Mouse (Mus musculus) liver, embryonic 16.5 days (tissue): ENCODE measurements around the gene Trappc3. TPM values are rescaled to one million over a fixed set of nuclear protein-coding genes. Genes with fewer than 3 reads are reported as not detected.

Experiments
- ATAC-seq: fragments of 200-750 bp; cut with Nextera tagmentation; 2 replicates; pipeline ENCODE4 v1.8.0; 2017; ENCODE audit warnings: low read depth, mild to moderate bottlenecking, moderate number of reproducible peaks, moderate library complexity
- H3K27ac ChIP-seq: fragments of 300-500 bp; sonication (generic); 2 replicates; pipeline ENCODE4 v1.5.1; 2014; ENCODE audit warnings: mild to moderate bottlenecking, low read length
- H3K27me3 ChIP-seq: fragments of 300-500 bp; sonication (generic); 2 replicates; pipeline ENCODE4 v1.6.1; 2014; ENCODE audit warnings: low read depth, low read length, mixed read lengths; ENCODE audit not compliant: control insufficient read depth, insufficient read depth
- H3K36me3 ChIP-seq: fragments of 300-500 bp; sonication (generic); 2 replicates; pipeline ENCODE4 v1.6.1; 2014; ENCODE audit warnings: mild to moderate bottlenecking; ENCODE audit not compliant: control insufficient read depth, insufficient read depth
- H3K4me1 ChIP-seq: fragments of 300-500 bp; sonication (generic); 2 replicates; pipeline ENCODE4 v1.6.1; 2014; ENCODE audit warnings: low read depth, low read length, mixed read lengths; ENCODE audit not compliant: control insufficient read depth
- H3K4me2 ChIP-seq: fragments of 300-500 bp; sonication (generic); 2 replicates; pipeline ENCODE4 v1.6.1; 2014; ENCODE audit warnings: low read depth, low read length, mixed read lengths
- H3K4me3 ChIP-seq: fragments of 300-500 bp; sonication (generic); 2 replicates; pipeline ENCODE4 v1.5.1; 2014; ENCODE audit warnings: low read depth, mild to moderate bottlenecking, low read length
- H3K9ac ChIP-seq: fragments of 300-500 bp; sonication (generic); 2 replicates; pipeline ENCODE4 v1.6.1; 2014; ENCODE audit warnings: low read depth, low read length
- H3K9me3 ChIP-seq: fragments of 300-500 bp; sonication (generic); replicated peaks from 2 replicates; pipeline ENCODE4 v1.6.1; 2016; ENCODE audit warnings: low read length; ENCODE audit not compliant: control insufficient read depth
- WGBS: fragments of 180-500 bp; shearing (Covaris S2); extraction: QIAGEN DNeasy Blood & Tissue Kit; methylation state at CpG from one replicate; pipeline ENCODE4 v1.1.7; 2014; ENCODE audit not compliant: insufficient replicate concordance; 5-methylcytosine and 5-hydroxymethylcytosine counted together
- polyA plus RNA-seq: library from polyadenylated mRNA; unstranded; fragments of >200 nt; fragmentation: Nextera tagmentation; extraction: Ambion mirVana; gene quantifications from 2 replicates; pipeline ENCODE4 v1.2.1, GENCODE M21; 2015

The Trappc3 gene
- polyA plus RNA-seq, 1 experiment from 2014 or later = 29.3 TPM

- H3K4me2 ChIP-seq = peak overlapping the region; percentile 99
- peak overlapping the region; percentile 81 for H3K4me3 ChIP-seq
- ATAC-seq = no peak
- no peaks in the 10 kb centered on the region for H3K36me3 ChIP-seq
- peaks cover 42% of the 10 kb centered on the region for H3K27me3 ChIP-seq
- WGBS = 1% methylated on average over 48 of the region's 50 CpGs
- peaks cover 47% of the 10 kb centered on the region for H3K4me1 ChIP-seq
- H3K9ac ChIP-seq = peak overlapping the region; percentile 88
- peak overlapping the region; percentile 78 for H3K27ac ChIP-seq
- no peaks in the 10 kb centered on the region for H3K9me3 ChIP-seq
These were observed 6.8 kb upstream of the Trappc3 start for GRCm38 (mm10) chr4:126255113-126256001.

GRCm38 (mm10) chr4:126256131-126256791, 5.9 kb upstream of the Trappc3 start, which contains the start of gene Map7d1:
Gene Map7d1, minus strand, starts transcription at chr4:126256343.
- WGBS = under 1% methylated on average over 59 of the region's 59 CpGs
- Histone ChIP-seq H3K9me3 (no peaks in the 10 kb centered on the region), H3K9ac (peak within 1 kb of the TSS; percentile 88), H3K4me1 (peaks cover 56% of the 10 kb centered on the region), H3K36me3 (no peaks in the 10 kb centered on the region), H3K27ac (peak within 1 kb of the TSS; percentile 78), H3K27me3 (peaks cover 42% of the 10 kb centered on the region), H3K4me2 (peak within 1 kb of the TSS; percentile 99), H3K4me3 (peak within 1 kb of the TSS; percentile 81)
- peak; percentile 80 for ATAC-seq

- Histone ChIP-seq H3K4me3 (peak overlapping the region; percentile 81), H3K9ac (peak overlapping the region; percentile 88), H3K9me3 (no peaks in the 10 kb centered on the region), H3K27ac (peak overlapping the region; percentile 78), H3K4me2 (peak overlapping the region; percentile 99), H3K27me3 (peaks cover 42% of the 10 kb centered on the region), H3K36me3 (no peaks in the 10 kb centered on the region), H3K4me1 (peaks cover 60% of the 10 kb centered on the region)
- peak; percentile 47 for ATAC-seq
- WGBS = 13% methylated on average over 26 of the region's 26 CpGs
These were observed 4.9 kb upstream of the Trappc3 start for GRCm38 (mm10) chr4:126256967-126257881.

- Histone ChIP-seq H3K27ac (peak overlapping the region; percentile 75), H3K36me3 (no peaks in the 10 kb centered on the region), H3K4me3 (no peak overlapping the region), H3K9me3 (no peaks in the 10 kb centered on the region), H3K4me2 (no peak overlapping the region), H3K9ac (no peak overlapping the region), H3K4me1 (peaks cover 66% of the 10 kb centered on the region), H3K27me3 (peaks cover 42% of the 10 kb centered on the region)
- ATAC-seq = no peak
- 16% methylated on average over 3 of the region's 3 CpGs for WGBS
These were observed 3.1 kb upstream of the Trappc3 start for GRCm38 (mm10) chr4:126259063-126259462.

- peaks cover 42% of the 10 kb centered on the region for H3K27me3 ChIP-seq
- no peak overlapping the region for H3K9ac ChIP-seq
- no peak for ATAC-seq
- H3K4me1 ChIP-seq = peaks cover 61% of the 10 kb centered on the region
- no peak overlapping the region for H3K4me3 ChIP-seq
- H3K4me2 ChIP-seq = peak overlapping the region; percentile 65
- peak overlapping the region; percentile 75 for H3K27ac ChIP-seq
- no peaks in the 10 kb centered on the region for H3K9me3 ChIP-seq
- no peaks in the 10 kb centered on the region for H3K36me3 ChIP-seq
- 0% methylated on average over 15 of the region's 15 CpGs for WGBS
These were observed 2.5 kb upstream of the Trappc3 start for GRCm38 (mm10) chr4:126259523-126260160.

DNA sequence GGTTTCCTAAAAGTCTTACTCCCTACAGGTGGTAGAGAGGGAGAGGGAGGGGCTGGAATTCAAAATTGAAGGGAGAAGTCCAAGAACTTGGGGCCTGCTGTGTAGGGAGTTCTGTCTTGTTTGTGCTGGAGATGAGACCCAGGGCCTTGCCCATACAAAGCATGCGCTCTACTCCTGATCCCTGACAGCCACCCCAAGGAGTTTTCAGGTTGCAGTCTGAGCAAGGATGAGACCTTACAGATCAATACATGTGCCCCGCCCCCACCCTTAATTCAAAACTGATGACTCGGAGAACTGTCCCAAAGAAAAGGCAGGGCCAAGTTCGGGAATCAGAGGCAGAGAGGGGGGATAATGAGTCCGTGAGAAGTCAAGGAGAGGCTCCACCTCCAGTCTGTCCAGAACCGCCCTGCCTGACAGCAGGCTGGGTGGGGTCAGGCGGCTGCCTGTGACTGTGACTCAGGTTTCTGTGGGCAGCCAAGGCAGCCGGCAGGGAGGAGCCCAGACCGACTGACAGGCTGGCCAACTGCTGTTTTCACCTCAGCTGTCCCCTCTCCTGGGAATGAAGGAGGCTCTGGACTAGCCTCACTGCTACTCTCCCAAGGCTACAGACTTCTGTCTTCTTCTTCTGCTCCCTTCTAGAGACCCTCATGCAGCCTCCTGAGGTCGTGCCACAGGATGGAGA, 1.5 kb upstream of the Trappc3 start:
- Histone ChIP-seq H3K36me3 (no peaks in the 10 kb centered on the region), H3K9ac (peak overlapping the region; percentile 46), H3K4me3 (peak overlapping the region; percentile 35), H3K27ac (peak overlapping the region; percentile 79), H3K27me3 (peaks cover 36% of the 10 kb centered on the region), H3K4me2 (peak overlapping the region; percentile 65), H3K4me1 (peaks cover 55% of the 10 kb centered on the region), H3K9me3 (no peaks in the 10 kb centered on the region)
- peak; percentile 74 for ATAC-seq
- WGBS = 5% methylated on average over 10 of the region's 10 CpGs

DNA sequence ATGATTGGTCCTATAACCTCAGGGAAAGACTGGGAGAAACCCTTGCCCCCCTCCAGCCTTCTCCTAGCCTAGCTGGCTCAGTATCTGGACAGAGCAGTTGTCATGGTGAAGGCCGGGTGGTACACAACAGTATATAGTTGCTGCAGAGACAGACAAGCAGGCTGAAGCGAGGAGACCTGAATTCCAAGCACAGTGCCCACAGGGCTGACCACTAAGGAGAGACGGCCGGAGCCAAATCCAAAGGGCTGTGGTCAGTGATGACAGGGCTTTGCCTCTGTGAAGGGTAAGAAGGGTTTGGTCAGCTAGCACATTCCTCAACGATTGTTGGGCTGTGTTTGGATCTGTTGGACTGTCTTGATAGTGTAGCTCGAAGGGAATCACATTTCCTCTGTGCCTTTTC, 859 bp upstream of the Trappc3 start:
- no peak for ATAC-seq
- 52% methylated on average over 6 of the region's 6 CpGs for WGBS
- Histone ChIP-seq H3K27ac (peak overlapping the region; percentile 79), H3K27me3 (peaks cover 30% of the 10 kb centered on the region), H3K36me3 (no peaks in the 10 kb centered on the region), H3K9me3 (no peaks in the 10 kb centered on the region), H3K4me1 (peaks cover 55% of the 10 kb centered on the region), H3K4me3 (no peak overlapping the region; the same call in 1 of the 2 replicates), H3K9ac (peak overlapping the region; percentile 46), H3K4me2 (peak overlapping the region; percentile 65)

GRCm38 (mm10) chr4:126261675-126262074, 450 bp upstream of the Trappc3 start:
- peak overlapping the region; percentile 91; the same call in 1 of the 2 replicates for H3K4me2 ChIP-seq
- no peak for ATAC-seq
- H3K36me3 ChIP-seq = no peaks in the 10 kb centered on the region
- 44% methylated on average over 7 of the region's 7 CpGs for WGBS
- peaks cover 30% of the 10 kb centered on the region for H3K27me3 ChIP-seq
- no peak overlapping the region for H3K9ac ChIP-seq
- H3K27ac ChIP-seq = no peak overlapping the region
- H3K4me3 ChIP-seq = peak overlapping the region; percentile 76
- H3K9me3 ChIP-seq = no peaks in the 10 kb centered on the region
- H3K4me1 ChIP-seq = peaks cover 53% of the 10 kb centered on the region
